Mouse (Mus musculus): Measurements from ENCODE around the gene Dppa1. TPM values are rescaled to one million over a fixed set of nuclear protein-coding genes. Genes with fewer than 3 reads are reported as not detected.
"Not testable (repeated sequence)": the region's sequence is repeated elsewhere in the genome, so short reads cannot be mapped to it uniquely, and the experiment has no call there.

Dppa1 gene
- polyA plus RNA-seq (2012; rRNA removed) = not detected in 2 replicates

DNA sequence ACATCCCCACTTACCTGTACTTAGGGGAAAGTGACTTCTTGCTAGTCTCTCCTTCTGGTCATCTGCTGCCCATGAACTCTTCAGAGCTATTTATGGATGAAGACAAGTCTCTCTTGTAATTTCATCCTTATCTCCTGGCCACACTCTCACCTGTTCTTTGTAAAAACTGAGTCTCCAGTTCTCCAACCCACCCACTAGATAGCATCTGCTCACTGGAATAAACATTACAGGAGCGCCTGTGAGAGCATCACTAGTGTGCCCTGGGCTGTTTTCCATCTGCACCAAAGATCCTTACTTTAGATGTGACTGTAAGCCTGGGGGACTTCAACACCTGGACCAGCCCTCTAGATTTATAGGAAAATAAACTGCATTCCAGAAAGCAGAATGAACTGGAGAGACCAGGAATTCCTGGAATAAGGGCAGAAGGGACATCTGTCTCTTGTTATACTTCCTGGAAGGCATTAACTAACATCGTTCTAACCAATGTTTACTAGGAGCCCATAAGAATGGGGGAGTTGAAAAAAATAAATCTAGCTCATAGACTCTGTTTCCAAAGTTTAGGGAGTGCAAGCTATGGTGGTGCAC is at the start of gene Dppa1:
Gene Dppa1 (minus strand): TSS at position 51 of the 585 bp plus-strand sequence.
- Histone ChIP-seq H3K36me3 (ENCODE audit: control insufficient read depth, insufficient read depth, low read length) (no peaks in the 10 kb centered on the region), H3K27ac (ENCODE audit: control insufficient read depth, insufficient read depth, low read depth, low read length) (no peak within 1 kb of the TSS), H3K4me1 (ENCODE audit: control insufficient read depth, insufficient read depth, low read length) (no peaks in the 10 kb centered on the region), H3K27me3 (ENCODE audit: control insufficient read depth, insufficient read depth, low read length) (no peaks in the 10 kb centered on the region), H3K4me3 (ENCODE audit: control insufficient read depth, low read depth, low read length) (no peak within 1 kb of the TSS)
- no peak for TF ChIP-seq CTCF (IDR thresholded peaks at IDR 0.05; ENCODE audit: control insufficient read depth, insufficient read depth, insufficient replicate concordance, low read depth, low read length)
- TF ChIP-seq POLR2A (IDR thresholded peaks at IDR 0.05; ENCODE audit: control insufficient read depth, low read depth, low read length) = no peak

DNA sequence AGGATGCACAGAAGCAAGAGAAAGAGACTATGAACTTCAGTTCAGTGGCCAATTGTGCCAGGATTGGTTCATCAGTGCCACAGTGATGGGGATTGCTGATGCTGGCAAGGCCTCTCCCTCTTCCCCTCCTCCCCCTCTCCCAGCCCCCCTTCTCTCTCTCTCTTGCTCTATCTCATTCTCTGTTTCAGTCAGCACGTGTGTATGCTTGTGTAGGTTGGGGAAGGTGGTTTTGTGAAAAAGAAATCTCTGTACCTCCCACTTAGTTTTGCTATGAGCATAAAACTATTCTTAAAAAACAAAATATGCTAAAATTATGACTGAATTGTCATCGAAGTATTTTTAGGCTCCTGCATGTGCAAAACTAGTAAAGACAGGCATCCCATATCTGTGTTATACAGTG is 38.9 kb upstream of the Dppa1 start:
- TF ChIP-seq POLR2A (IDR thresholded peaks at IDR 0.05; ENCODE audit: control insufficient read depth, low read depth, low read length) = no peak

DNA sequence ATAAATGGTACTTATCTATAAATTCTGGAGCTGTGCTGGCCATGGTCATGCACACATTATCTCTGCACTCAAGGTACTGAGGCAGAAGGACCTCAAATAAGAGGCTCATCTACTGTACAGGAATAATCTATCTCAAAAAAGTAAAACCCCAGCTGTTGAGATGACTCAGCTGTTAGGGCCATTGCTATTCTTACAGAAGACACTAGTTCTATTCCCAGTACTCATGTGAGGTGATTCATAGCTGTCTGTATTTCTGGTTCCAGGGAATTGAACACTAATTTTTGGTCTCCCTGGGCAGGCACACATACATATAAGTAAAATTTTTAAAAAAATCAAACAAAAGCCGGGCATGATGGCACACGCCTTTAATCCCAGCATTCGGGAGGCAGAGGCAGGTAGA is 38.0 kb upstream of the Dppa1 start:
- no peaks in the 10 kb centered on the region for H3K4me1 ChIP-seq (ENCODE audit: control insufficient read depth, insufficient read depth, low read length)
- no peaks in the 10 kb centered on the region for H3K27me3 ChIP-seq (ENCODE audit: control insufficient read depth, insufficient read depth, low read length)
- TF ChIP-seq CTCF (IDR thresholded peaks at IDR 0.05; ENCODE audit: control insufficient read depth, insufficient read depth, insufficient replicate concordance, low read depth, low read length) = no peak
- TF ChIP-seq POLR2A (IDR thresholded peaks at IDR 0.05; ENCODE audit: control insufficient read depth, low read depth, low read length) = no peak
- no peak overlapping the region for H3K27ac ChIP-seq (ENCODE audit: control insufficient read depth, insufficient read depth, low read depth, low read length)
- H3K36me3 ChIP-seq (ENCODE audit: control insufficient read depth, insufficient read depth, low read length) = no peaks in the 10 kb centered on the region
- H3K4me3 ChIP-seq (ENCODE audit: control insufficient read depth, low read depth, low read length) = no peak overlapping the region

More for the DNA sequence above, 38.9 kb upstream of the Dppa1 start:
- Histone ChIP-seq H3K4me1 (ENCODE audit: control insufficient read depth, insufficient read depth, low read length) (no peaks in the 10 kb centered on the region), H3K27me3 (ENCODE audit: control insufficient read depth, insufficient read depth, low read length) (no peaks in the 10 kb centered on the region), H3K36me3 (ENCODE audit: control insufficient read depth, insufficient read depth, low read length) (no peaks in the 10 kb centered on the region), H3K4me3 (ENCODE audit: control insufficient read depth, low read depth, low read length) (no peak overlapping the region), H3K27ac (ENCODE audit: control insufficient read depth, insufficient read depth, low read depth, low read length) (no peak overlapping the region)

DNA sequence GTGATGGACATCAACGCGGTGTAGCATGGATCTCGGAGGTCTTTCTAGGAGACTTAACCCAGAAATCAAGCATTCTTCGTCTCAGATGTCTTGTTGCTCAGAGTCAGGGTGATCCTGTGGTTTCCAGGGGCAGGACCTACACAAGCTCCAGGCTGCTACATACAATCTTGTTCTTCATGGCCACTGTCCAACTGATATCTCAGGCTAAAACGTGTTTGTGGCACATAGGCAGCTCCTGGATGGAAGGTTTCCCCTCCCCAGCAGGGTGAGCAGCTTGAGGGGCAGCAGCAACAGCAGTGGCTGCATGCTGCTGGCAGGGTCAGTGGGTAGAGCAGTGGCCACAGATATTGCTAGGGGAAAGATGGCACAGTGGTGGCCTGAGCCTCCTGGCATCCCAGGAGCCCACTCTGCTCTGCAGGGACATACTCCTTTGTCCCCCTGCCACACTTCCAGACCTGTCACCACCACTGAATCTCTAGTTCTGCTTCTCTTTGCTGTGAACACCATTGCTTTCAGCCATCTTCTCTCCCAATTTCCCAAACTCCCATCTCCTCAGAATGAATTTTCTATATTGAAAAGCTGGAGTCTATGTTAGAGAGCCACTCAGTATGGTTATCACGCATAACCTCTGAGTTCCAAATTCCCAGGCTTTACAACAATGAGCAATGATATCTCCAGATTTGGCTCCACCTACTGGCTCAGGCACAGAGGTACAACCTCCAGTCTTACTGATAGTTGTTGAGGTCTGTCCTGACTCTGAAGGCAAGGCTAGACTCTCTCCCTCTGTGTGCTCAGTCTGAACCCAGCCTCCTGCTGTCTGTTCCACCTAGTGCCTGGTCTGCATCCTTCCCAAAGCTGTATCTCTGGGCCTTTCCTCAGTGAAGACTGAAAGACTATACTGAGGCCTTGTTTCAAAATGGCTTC is 36.8 kb upstream of the Dppa1 start:
- no peak overlapping the region for H3K27ac ChIP-seq (ENCODE audit: control insufficient read depth, insufficient read depth, low read depth, low read length)
- H3K4me3 ChIP-seq (ENCODE audit: control insufficient read depth, low read depth, low read length) = no peak overlapping the region
- H3K36me3 ChIP-seq (ENCODE audit: control insufficient read depth, insufficient read depth, low read length) = no peaks in the 10 kb centered on the region
- TF ChIP-seq CTCF (IDR thresholded peaks at IDR 0.05; ENCODE audit: control insufficient read depth, insufficient read depth, insufficient replicate concordance, low read depth, low read length) (peak; percentile 20; the same call in 1 of the 2 replicates), POLR2A (IDR thresholded peaks at IDR 0.05; ENCODE audit: control insufficient read depth, low read depth, low read length) (no peak)
- H3K4me1 ChIP-seq (ENCODE audit: control insufficient read depth, insufficient read depth, low read length) = no peaks in the 10 kb centered on the region
- H3K27me3 ChIP-seq (ENCODE audit: control insufficient read depth, insufficient read depth, low read length) = no peaks in the 10 kb centered on the region

DNA sequence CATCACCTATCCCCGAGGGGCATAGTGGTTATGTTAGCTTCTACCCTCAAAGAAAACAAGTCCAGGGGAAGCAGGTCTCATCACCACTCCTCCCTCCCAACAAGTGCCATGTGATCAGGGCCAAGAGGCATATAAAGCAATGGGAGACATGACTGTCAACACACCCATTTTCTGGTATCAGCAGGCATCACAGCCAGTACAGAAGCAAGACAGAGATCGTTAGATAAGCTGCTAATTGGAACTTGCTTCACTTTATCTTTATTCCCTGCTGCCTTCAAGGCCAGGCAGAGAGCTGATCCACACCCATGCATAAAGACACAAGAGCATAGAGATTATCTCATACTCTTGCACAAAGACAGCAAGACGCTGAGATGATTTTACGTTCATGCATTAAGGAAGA is 34.2 kb upstream of the Dppa1 start:
- no peaks in the 10 kb centered on the region for H3K27me3 ChIP-seq (ENCODE audit: control insufficient read depth, insufficient read depth, low read length)
- TF ChIP-seq POLR2A (IDR thresholded peaks at IDR 0.05; ENCODE audit: control insufficient read depth, low read depth, low read length) (no peak), CTCF (IDR thresholded peaks at IDR 0.05; ENCODE audit: control insufficient read depth, insufficient read depth, insufficient replicate concordance, low read depth, low read length) (no peak)
- no peaks in the 10 kb centered on the region for H3K4me1 ChIP-seq (ENCODE audit: control insufficient read depth, insufficient read depth, low read length)
- H3K4me3 ChIP-seq (ENCODE audit: control insufficient read depth, low read depth, low read length) = no peak overlapping the region
- no peaks in the 10 kb centered on the region for H3K36me3 ChIP-seq (ENCODE audit: control insufficient read depth, insufficient read depth, low read length)
- no peak overlapping the region for H3K27ac ChIP-seq (ENCODE audit: control insufficient read depth, insufficient read depth, low read depth, low read length)

DNA sequence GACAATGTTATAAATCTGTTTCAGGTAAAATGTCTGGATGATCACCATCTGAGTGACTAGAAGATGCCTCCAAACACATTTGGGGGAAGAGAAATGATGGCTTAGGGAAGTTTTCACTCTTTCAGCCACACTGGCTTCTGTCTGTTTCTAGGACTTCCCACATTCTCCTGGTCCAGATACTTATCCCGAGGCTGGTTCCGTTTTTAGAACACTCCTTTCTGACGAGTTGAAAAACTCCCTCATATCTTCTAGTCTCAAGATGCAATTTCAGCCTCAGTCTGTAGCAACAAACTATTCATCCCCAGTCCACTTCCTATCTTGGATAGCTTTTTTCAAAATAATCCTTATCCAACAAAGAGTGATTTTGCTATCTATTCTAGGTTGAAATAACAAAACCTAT is 23.4 kb upstream of the Dppa1 start:
- H3K36me3 ChIP-seq (ENCODE audit: control insufficient read depth, insufficient read depth, low read length) = no peaks in the 10 kb centered on the region
- TF ChIP-seq CTCF (IDR thresholded peaks at IDR 0.05; ENCODE audit: control insufficient read depth, insufficient read depth, insufficient replicate concordance, low read depth, low read length) (no peak), POLR2A (IDR thresholded peaks at IDR 0.05; ENCODE audit: control insufficient read depth, low read depth, low read length) (no peak)
- H3K4me1 ChIP-seq (ENCODE audit: control insufficient read depth, insufficient read depth, low read length) = no peaks in the 10 kb centered on the region
- H3K27me3 ChIP-seq (ENCODE audit: control insufficient read depth, insufficient read depth, low read length) = no peaks in the 10 kb centered on the region
- no peak overlapping the region for H3K4me3 ChIP-seq (ENCODE audit: control insufficient read depth, low read depth, low read length)
- H3K27ac ChIP-seq (ENCODE audit: control insufficient read depth, insufficient read depth, low read depth, low read length) = no peak overlapping the region

DNA sequence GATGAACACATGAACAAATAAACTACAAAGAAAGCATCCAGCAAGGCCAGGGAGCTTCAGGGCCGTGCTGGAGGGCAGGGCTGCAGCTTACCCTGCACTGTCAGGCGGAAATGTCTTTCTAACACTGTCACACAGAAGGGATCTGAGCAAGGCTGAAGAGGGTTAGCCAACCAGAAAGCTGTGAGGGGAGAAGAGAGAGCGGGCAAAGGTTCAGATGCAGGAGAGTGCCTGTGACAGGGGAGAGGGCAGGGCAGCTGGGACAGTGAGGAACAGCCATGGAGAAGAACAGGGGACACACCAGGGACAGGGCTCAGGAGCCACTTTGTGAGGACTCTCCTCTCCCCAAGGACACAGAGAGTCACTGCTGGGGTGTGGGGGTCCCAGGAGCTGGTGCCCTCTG is 20.6 kb upstream of the Dppa1 start:
- H3K27me3 ChIP-seq (ENCODE audit: control insufficient read depth, insufficient read depth, low read length); H3K27ac ChIP-seq (ENCODE audit: control insufficient read depth, insufficient read depth, low read depth, low read length); H3K4me1 ChIP-seq (ENCODE audit: control insufficient read depth, insufficient read depth, low read length); H3K36me3 ChIP-seq (ENCODE audit: control insufficient read depth, insufficient read depth, low read length); H3K4me3 ChIP-seq (ENCODE audit: control insufficient read depth, low read depth, low read length): not testable (repeated sequence)

Measured in testis, adult 2 months (tissue).